Mouse (Mus musculus) erythroblast, adult 5-6 weeks (primary cell): ENCODE measurements around the gene Col4a1. TPM values are rescaled to one million over a fixed set of nuclear protein-coding genes. Genes with fewer than 3 reads are reported as not detected.
A peak's percentile ranks its signal among the peaks of the same experiment; 100 is the strongest.

Experiments used
- ATAC-seq: replicated peaks from 2 replicates; pipeline ENCODE4 v1.8.0; 2016; ENCODE audit warnings: moderate number of reproducible peaks, mild to moderate bottlenecking, moderate TSS enrichment, inconsistent platforms; ENCODE audit not compliant: poor library complexity, low FRiP score, severe bottlenecking
- total RNA-seq, 2 experiments: library from RNA; stranded (forward) in 1 of 2; stranded (reverse) in 1 of 2; fragments of 150-400 nt in 1 of 2; fragments of 200-764, 138-1000 nt in 1 of 2; gene quantifications; 2 replicates each; pipeline versions ENCODE4 v1.2.3 to v1.2.4; 2015 to 2017; ENCODE audit warnings: low replicate concordance in 2 of 2

The Col4a1 gene
- total RNA-seq, 2 experiments from 2014 or later: 0.34 to 0.38 TPM

- no peak for ATAC-seq
These were observed 39.0 kb downstream of the Col4a1 start for GRCm38 (mm10) chr8:11273506-11274158.

DNA sequence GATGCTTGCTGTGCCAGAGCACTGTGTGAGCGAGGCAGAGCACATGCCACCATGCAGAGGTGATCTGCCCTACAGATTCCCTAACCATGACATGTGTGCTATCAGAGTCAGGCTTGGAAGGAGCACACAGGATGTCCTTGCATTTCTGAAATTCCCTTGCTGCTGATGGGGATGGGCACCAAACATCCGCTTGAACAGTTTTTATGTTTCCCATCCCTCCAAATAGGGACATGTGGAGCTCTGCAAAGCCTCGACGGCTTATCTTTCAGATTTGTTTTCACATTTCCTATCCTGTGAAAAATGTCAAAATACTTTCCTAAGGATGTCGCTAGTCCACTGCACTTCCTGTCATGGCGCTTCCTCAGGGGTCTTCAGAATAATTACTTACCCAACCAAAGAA lies 40.4 kb downstream of the Col4a1 start:
- ATAC-seq: no peak

DNA sequence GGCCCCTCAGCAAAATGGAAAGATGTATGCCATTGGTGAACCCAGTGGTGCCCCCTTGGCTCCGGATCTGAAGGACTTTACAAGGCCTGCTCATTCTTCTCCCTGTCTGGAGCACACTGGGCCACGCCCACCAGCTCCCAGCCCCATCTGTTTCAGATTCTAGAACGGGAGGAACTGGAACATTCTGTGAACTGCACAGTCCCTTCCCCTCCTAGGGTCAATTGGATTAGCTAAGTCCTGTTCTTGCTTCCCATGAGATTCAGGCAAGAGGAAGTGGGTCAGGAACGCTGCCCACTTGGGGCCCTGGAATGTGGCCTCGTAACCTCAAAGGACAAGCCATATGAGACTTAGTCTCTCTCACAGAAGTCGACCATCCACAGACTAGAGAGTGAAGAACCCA lies 41.8 kb downstream of the Col4a1 start:
- ATAC-seq: no peak

- no peak for ATAC-seq
These were observed 43.9 kb downstream of the Col4a1 start for GRCm38 (mm10) chr8:11268753-11269152.

DNA sequence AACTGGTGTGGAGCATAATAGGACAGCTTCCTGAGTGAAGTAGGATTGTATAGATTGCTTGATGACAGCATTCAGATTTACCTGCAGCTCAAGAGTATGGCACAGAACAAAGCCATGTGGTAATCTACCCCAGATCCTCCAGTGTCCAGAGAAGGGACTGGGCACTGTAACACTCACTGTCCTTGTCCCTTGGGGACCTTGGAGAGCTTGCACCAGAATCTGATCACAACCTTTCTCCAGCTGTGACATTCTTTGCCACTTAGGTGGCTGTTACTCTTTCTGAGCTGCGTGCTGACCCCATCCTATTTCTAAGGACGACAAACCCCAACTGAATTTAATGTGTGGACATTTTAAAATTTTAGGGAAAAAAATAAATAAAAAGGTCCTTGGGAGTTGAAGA lies 46.2 kb downstream of the Col4a1 start:
- ATAC-seq: no peak

DNA sequence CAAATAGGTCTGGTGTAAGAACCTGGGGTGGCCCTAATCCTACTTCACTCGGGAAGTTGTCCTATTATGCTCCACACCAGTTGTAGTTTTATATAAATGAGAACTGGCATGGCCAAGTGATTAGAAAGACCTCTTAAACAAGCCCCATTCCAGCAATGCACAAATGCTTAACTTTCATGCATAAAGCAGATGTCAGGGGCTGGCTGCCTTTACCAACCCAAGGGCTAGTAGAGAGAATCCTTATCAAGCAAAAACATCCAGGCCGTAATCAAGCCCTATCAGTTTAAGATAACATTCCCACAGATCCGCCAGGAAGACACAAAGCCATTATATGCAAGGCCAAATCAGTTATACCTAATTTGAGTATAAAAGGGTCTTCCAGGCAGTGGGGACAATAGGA lies 46.7 kb downstream of the Col4a1 start:
- ATAC-seq: no peak

DNA sequence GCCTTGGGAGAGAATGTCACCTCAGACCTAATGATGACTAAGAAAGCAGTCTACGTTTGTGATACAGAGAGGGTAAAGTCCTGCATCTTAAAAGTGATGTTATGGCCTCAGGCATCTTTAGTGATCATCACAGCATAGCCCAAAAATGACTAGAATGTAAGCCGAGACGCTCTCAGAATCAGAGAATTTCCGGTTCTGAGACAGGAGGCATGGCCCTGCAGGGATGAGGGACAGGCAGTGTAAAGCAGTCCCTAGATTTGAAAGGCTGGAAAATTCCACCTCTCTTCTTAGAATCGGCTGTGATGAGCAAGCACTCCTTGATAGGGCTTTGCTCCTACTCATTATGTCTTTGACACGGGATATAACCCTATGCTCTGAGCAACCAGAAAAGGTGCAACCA lies 48.8 kb downstream of the Col4a1 start:
- no peak for ATAC-seq

- no peak for ATAC-seq
These were observed 50.4 kb downstream of the Col4a1 start for GRCm38 (mm10) chr8:11262031-11262735.

DNA sequence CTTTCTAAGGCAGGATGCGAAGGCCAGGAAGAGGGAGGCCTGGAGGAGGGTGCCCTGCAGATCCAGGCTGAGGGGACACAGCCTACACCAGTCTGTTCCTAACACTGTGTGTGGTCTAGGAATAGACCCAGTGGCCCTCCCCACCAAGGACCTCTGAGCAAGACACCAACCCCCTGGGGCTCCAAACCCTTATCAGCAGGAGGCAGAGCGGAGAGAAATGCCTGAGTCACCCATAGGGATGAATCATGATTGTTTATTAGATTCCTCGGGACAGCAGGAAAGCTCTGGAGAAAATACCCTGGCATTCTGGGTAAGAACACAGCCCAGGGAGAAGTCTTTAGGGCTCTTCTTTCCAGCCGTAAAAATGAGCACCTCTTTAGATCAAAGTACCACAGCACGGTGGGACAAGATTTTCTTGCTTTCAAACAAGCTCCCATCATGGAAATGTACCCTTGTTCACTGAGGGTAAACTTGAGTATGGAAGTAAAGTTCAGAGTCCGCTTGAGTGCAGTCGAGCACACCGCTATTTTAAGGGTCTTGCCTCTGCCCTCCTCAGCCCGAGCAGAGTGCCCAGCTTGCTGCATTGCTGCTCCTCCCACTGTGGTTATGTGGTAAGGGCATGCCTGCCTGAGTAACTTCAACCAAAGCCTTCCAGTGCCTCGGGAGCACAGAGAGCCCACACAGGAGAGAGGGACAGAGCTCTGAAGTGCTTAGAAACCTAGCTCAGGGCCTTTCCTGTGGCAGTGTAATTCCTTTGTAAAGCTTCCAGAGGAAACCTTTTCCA lies 52.6 kb downstream of the Col4a1 start:
- no peak for ATAC-seq

- no peak for ATAC-seq
These were observed 54.0 kb downstream of the Col4a1 start for GRCm38 (mm10) chr8:11258517-11259136.

GRCm38 (mm10) chr8:11257079-11258017 lies 55.3 kb downstream of the Col4a1 start:
- no peak for ATAC-seq

- no peak for ATAC-seq
These were observed 56.2 kb downstream of the Col4a1 start for GRCm38 (mm10) chr8:11256405-11256804.

DNA sequence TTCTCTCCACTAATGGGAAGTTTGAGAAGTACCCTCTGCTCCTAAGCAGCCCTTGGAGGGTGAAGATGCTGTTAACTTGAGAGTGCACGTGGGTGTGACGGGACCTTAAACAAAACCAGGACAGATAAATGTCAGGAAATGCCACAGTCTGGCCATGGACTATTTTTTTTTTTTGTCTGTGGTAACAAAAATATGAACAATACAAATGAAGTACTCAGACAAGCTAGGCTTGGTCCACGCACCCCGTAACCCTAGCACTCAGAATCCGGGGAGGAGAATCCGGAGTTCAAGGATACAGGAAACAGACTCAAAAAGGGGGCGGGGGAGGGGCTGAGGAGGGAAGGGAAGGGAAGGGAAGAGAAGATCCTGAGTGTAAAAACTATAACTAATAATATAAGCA lies 56.9 kb downstream of the Col4a1 start:
- ATAC-seq: no peak

- ATAC-seq: no peak
These were observed 57.6 kb downstream of the Col4a1 start for GRCm38 (mm10) chr8:11254914-11255530.

DNA sequence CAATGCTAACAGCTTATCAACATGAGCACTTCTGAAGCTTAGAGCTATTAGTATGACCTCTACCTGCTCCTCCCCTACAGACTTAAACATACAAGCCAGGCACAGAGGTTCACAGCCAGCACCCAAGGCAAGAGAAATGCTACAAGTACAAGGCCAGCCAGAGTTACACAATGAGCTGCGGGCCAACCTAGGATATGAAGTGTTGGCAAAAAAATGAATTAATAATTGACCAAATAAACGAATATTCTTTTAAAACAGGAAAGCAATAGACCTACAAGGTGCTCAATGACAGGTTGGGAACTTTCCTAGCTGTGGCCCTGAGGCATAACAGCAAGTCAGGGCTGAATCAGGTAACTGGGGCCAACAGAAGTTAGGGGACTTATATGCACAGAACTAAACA lies 58.1 kb downstream of the Col4a1 start:
- no peak for ATAC-seq

- peak; percentile 79 for ATAC-seq
These were observed 59.1 kb downstream of the Col4a1 start for GRCm38 (mm10) chr8:11253556-11253955.

- ATAC-seq: no peak
These were observed 59.6 kb downstream of the Col4a1 start for GRCm38 (mm10) chr8:11253041-11253440.

- ATAC-seq: no peak
These were observed 60.3 kb downstream of the Col4a1 start for GRCm38 (mm10) chr8:11252235-11252774.

GRCm38 (mm10) chr8:11250149-11250548 lies 62.5 kb downstream of the Col4a1 start:
- no peak for ATAC-seq
